Mouse (Mus musculus) midbrain, embryonic 10.5 days (tissue): ENCODE data around the gene 1700003F12Rik. TPM values are rescaled to one million over a fixed set of nuclear protein-coding genes. Genes with fewer than 3 reads are reported as not detected.

ENCODE experiments used
- DNase-seq: peaks from one replicate; pipeline ENCODE4 v3.0.0-alpha.2; 2017; ENCODE audit warnings: low spot score
- H3K27ac ChIP-seq: fragments of 300-500 bp; sonication (generic); replicated peaks from 2 replicates; pipeline ENCODE4 v1.5.1; 2016; ENCODE audit warnings: mild to moderate bottlenecking
- H3K27me3 ChIP-seq: fragments of 300-500 bp; sonication (generic); 2 replicates; pipeline ENCODE4 v1.6.1; 2016; ENCODE audit warnings: low read depth, mild to moderate bottlenecking; ENCODE audit not compliant: poor library complexity, severe bottlenecking
- H3K36me3 ChIP-seq: fragments of 300-500 bp; sonication (generic); 2 replicates; pipeline ENCODE4 v1.6.1; 2016; ENCODE audit warnings: mild to moderate bottlenecking, moderate library complexity
- H3K4me1 ChIP-seq: fragments of 300-500 bp; sonication (generic); 2 replicates; pipeline ENCODE4 v1.6.1; 2016
- H3K4me3 ChIP-seq: fragments of 300-500 bp; sonication (generic); 2 replicates; pipeline ENCODE4 v1.5.1; 2016; ENCODE audit warnings: mild to moderate bottlenecking, moderate library complexity
- H3K9me3 ChIP-seq: fragments of 300-500 bp; sonication (generic); replicated peaks from 2 replicates; pipeline ENCODE4 v1.6.1; 2016; ENCODE audit warnings: mild to moderate bottlenecking
- WGBS: fragments of 180-500 bp; shearing (Covaris S2); methylation state at CpG from one replicate; pipeline ENCODE4 v1.1.7; 2016; 5-methylcytosine and 5-hydroxymethylcytosine counted together
- polyA plus RNA-seq: library from polyadenylated mRNA; unstranded; fragments of >200 nt; fragmentation: Nextera tagmentation; extraction: Ambion mirVana; gene quantifications from 2 replicates; pipeline ENCODE4 v1.2.1, GENCODE M21; 2016

1700003F12Rik gene
- polyA plus RNA-seq, 1 experiment from 2014 or later: 5.1 TPM

GRCm38 (mm10) chr2:154583906-154584872 lies 37.3 kb downstream of the 1700003F12Rik start:
- WGBS: 74% methylated on average over 15 of the region's 15 CpGs
- H3K27ac ChIP-seq: no peak overlapping the region; the same call in 1 of the 2 replicates
- H3K4me1 ChIP-seq: peaks cover 15% of the 10 kb centered on the region; the same call in 1 of the 2 replicates
- H3K27me3 ChIP-seq: no peaks in the 10 kb centered on the region
- DNase-seq: no peak
- H3K9me3 ChIP-seq: no peaks in the 10 kb centered on the region; the same call in 1 of the 2 replicates
- no peak overlapping the region for H3K4me3 ChIP-seq
- H3K36me3 ChIP-seq: peaks cover 4% of the 10 kb centered on the region; the same call in 1 of the 2 replicates

GRCm38 (mm10) chr2:154584931-154585601 lies 38.2 kb downstream of the 1700003F12Rik start:
- WGBS: 74% methylated on average over 17 of the region's 17 CpGs
- Histone ChIP-seq H3K27me3 (no peaks in the 10 kb centered on the region), H3K4me3 (no peak overlapping the region), H3K36me3 (peaks cover 4% of the 10 kb centered on the region; the same call in 1 of the 2 replicates), H3K9me3 (no peaks in the 10 kb centered on the region; the same call in 1 of the 2 replicates), H3K4me1 (peaks cover 15% of the 10 kb centered on the region; the same call in 1 of the 2 replicates), H3K27ac (no peak overlapping the region; the same call in 1 of the 2 replicates)
- no peak for DNase-seq

GRCm38 (mm10) chr2:154586405-154586804 lies 39.5 kb downstream of the 1700003F12Rik start:
- DNase-seq: peak; percentile 32
- 75% methylated on average over 5 of the region's 5 CpGs for WGBS

GRCm38 (mm10) chr2:154589051-154589450 lies 42.2 kb downstream of the 1700003F12Rik start:
- H3K4me3 ChIP-seq: no peak overlapping the region
- no peaks in the 10 kb centered on the region for H3K27me3 ChIP-seq
- H3K27ac ChIP-seq: no peak overlapping the region
- peaks cover 11% of the 10 kb centered on the region; the same call in 1 of the 2 replicates for H3K4me1 ChIP-seq
- no peaks in the 10 kb centered on the region; the same call in 1 of the 2 replicates for H3K9me3 ChIP-seq
- H3K36me3 ChIP-seq: peaks cover 13% of the 10 kb centered on the region; the same call in 1 of the 2 replicates
- WGBS: 77% methylated on average over 4 of the region's 4 CpGs
- no peak for DNase-seq

More at GRCm38 (mm10) chr2:154586405-154586804, 39.5 kb downstream of the 1700003F12Rik start:
- no peak overlapping the region for H3K4me3 ChIP-seq
- no peaks in the 10 kb centered on the region for H3K27me3 ChIP-seq
- H3K36me3 ChIP-seq: peaks cover 4% of the 10 kb centered on the region; the same call in 1 of the 2 replicates
- H3K4me1 ChIP-seq: peaks cover 11% of the 10 kb centered on the region; the same call in 1 of the 2 replicates
- H3K27ac ChIP-seq: no peak overlapping the region
- no peaks in the 10 kb centered on the region; the same call in 1 of the 2 replicates for H3K9me3 ChIP-seq

GRCm38 (mm10) chr2:154591239-154591638 lies 44.4 kb downstream of the 1700003F12Rik start:
- Histone ChIP-seq H3K4me3 (no peak overlapping the region), H3K27ac (no peak overlapping the region), H3K27me3 (no peaks in the 10 kb centered on the region), H3K36me3 (peaks cover 13% of the 10 kb centered on the region; the same call in 1 of the 2 replicates), H3K9me3 (no peaks in the 10 kb centered on the region; the same call in 1 of the 2 replicates), H3K4me1 (no peaks in the 10 kb centered on the region)
- no peak for DNase-seq
- WGBS: 84% methylated on average over 3 of the region's 3 CpGs

- Histone ChIP-seq H3K4me1 (no peaks in the 10 kb centered on the region), H3K36me3 (0 out of 2 replicates have a peak, but pooled peaks cover 9% of the 10 kb centered on the region), H3K27me3 (no peaks in the 10 kb centered on the region), H3K4me3 (no peak overlapping the region), H3K27ac (no peak overlapping the region), H3K9me3 (no peaks in the 10 kb centered on the region)
- whole genome bisulfite sequencing: 64% methylated on average over 3 of the region's 3 CpGs
- DNase-seq: no peak
These were observed 46.1 kb downstream of the 1700003F12Rik start for GRCm38 (mm10) chr2:154593025-154593424.

GRCm38 (mm10) chr2:154595775-154596174 lies 48.9 kb downstream of the 1700003F12Rik start:
- Histone ChIP-seq H3K27ac (no peak overlapping the region), H3K4me1 (no peaks in the 10 kb centered on the region), H3K36me3 (0 out of 2 replicates have a peak, but pooled peaks cover 9% of the 10 kb centered on the region), H3K4me3 (no peak overlapping the region), H3K27me3 (no peaks in the 10 kb centered on the region), H3K9me3 (no peaks in the 10 kb centered on the region)
- DNase-seq: no peak
- 85% methylated on average over 5 of the region's 5 CpGs for WGBS

GRCm38 (mm10) chr2:154597399-154597798 lies 50.5 kb downstream of the 1700003F12Rik start:
- no peak for DNase-seq
- no peak overlapping the region for H3K4me3 ChIP-seq
- no peak overlapping the region for H3K27ac ChIP-seq
- WGBS: 89% methylated on average over 3 of the region's 3 CpGs
- no peaks in the 10 kb centered on the region for H3K4me1 ChIP-seq
- no peaks in the 10 kb centered on the region for H3K9me3 ChIP-seq
- H3K27me3 ChIP-seq: no peaks in the 10 kb centered on the region
- 0 out of 2 replicates have a peak, but pooled peaks cover 9% of the 10 kb centered on the region for H3K36me3 ChIP-seq

Other genes starting within 250 kb of the 1700003F12Rik start
- not detected in 2 replicates for gene Bpifb9b, start 239.9 kb upstream of the 1700003F12Rik start, polyA plus RNA-seq
- 14.2 and 15.9 TPM in 2 replicates for gene Cdk5rap1, start 174.1 kb upstream of the 1700003F12Rik start, polyA plus RNA-seq
- gene Snta1, start 139.0 kb upstream of the 1700003F12Rik start, polyA plus RNA-seq: 3.0 and 5.1 TPM in 2 replicates
- 67.4 and 88.4 TPM in 2 replicates for gene Cbfa2t2, start 110.6 kb upstream of the 1700003F12Rik start, polyA plus RNA-seq
- 0.81 and 0.98 TPM in 2 replicates for gene Actl10, start 4.7 kb downstream of the 1700003F12Rik start, polyA plus RNA-seq
- 5.2 and 7.6 TPM in 2 replicates for gene Necab3, start 11.8 kb downstream of the 1700003F12Rik start, polyA plus RNA-seq
- gene E2f1, start 22.8 kb downstream of the 1700003F12Rik start, polyA plus RNA-seq: 34.9 and 35.5 TPM in 2 replicates
- 13.2 and 13.9 TPM in 2 replicates for gene Pxmp4, start 56.6 kb downstream of the 1700003F12Rik start, polyA plus RNA-seq
- 0.92 and 1.1 TPM in 2 replicates for gene Zfp341, start 66.2 kb downstream of the 1700003F12Rik start, polyA plus RNA-seq
- 0.30 TPM in 1 of 2 replicates, not detected in the other for gene 4930519P11Rik, start 66.4 kb downstream of the 1700003F12Rik start, polyA plus RNA-seq
- gene Chmp4b, start 104.6 kb downstream of the 1700003F12Rik start, polyA plus RNA-seq: 13.1 and 13.8 TPM in 2 replicates
- gene Gm14214, start 222.9 kb downstream of the 1700003F12Rik start, polyA plus RNA-seq: not detected in 2 replicates
- 48.3 and 50.1 TPM in 2 replicates for gene Raly, start 244.0 kb downstream of the 1700003F12Rik start, polyA plus RNA-seq
- 0.68 and 0.94 TPM in 2 replicates for gene a, start 244.3 kb downstream of the 1700003F12Rik start, polyA plus RNA-seq